ENCODE assay signal across 26 mouse cellular contexts in genomic region chr2:75430161-75430940, GRCm38 (mm10).
"Had no signal": no experiment of that assay in that cellular context is flagged by ENCODE, and none has a peak within 500 bp of the region (broad histone marks: within the 10 kb centered on the region; RNA-seq: fewer than 3 reads in every experiment).

No protein-coding gene starts in this region.

- H3K4me2 ChIP-seq: heart, embryonic 12.5 days; hindbrain, embryonic 12.5 days; hindbrain, embryonic 14.5 days; intestine, embryonic 15.5 days; limb, embryonic 12.5 days; liver, embryonic 11.5 days; liver, embryonic 13.5 days had no signal

- H3K27me3 ChIP-seq: heart, embryonic 12.5 days; hindbrain, embryonic 12.5 days; intestine, embryonic 15.5 days; liver, embryonic 13.5 days had no signal

- DNase-seq: gastrocnemius, adult 2 months; gastrocnemius, postnatal 10 days; gastrocnemius, postnatal 25 days; heart, adult 2 months; heart, postnatal 10 days; heart, postnatal 4 days; kidney, adult 18-20 months; kidney, adult 8-10 months; kidney, postnatal 10 days; kidney, postnatal 36 days; layer of hippocampus, adult 9-11 months; layer of hippocampus, postnatal 36 days; left cerebral cortex, postnatal 4 days; liver; liver, embryonic 13.5 days had no signal

- H3K9me3 ChIP-seq: heart, embryonic 10.5 days; heart, embryonic 12.5 days; hindbrain, embryonic 10.5 days; hindbrain, embryonic 12.5 days; intestine, embryonic 15.5 days; limb, embryonic 12.5 days; liver, embryonic 13.5 days had no signal

- ATAC-seq: hindbrain, embryonic 16.5 days; inflammation-experienced regulatory T-cells, adult 6 months; intestine, embryonic 15.5 days; intestine, postnatal 0 days had no signal

- H3K9ac ChIP-seq: heart, embryonic 12.5 days; hindbrain, embryonic 12.5 days; hindbrain, embryonic 14.5 days; intestine, embryonic 15.5 days; limb, embryonic 12.5 days; liver, embryonic 13.5 days had no signal

- H3K4me1 ChIP-seq: heart, embryonic 10.5 days; heart, embryonic 12.5 days; intestine, embryonic 15.5 days; liver, embryonic 13.5 days had no signal

- H3K36me3 ChIP-seq: heart, embryonic 10.5 days; heart, embryonic 12.5 days; hindbrain, embryonic 10.5 days; hindbrain, embryonic 12.5 days; intestine, embryonic 15.5 days; limb, embryonic 12.5 days; liver, embryonic 13.5 days had no signal

- H3K27ac ChIP-seq: gastrocnemius, adult 2 months; heart, adult 2 months; heart, embryonic 10.5 days; hindbrain, embryonic 10.5 days; hindbrain, embryonic 12.5 days; hindbrain, embryonic 14.5 days; intestine, embryonic 15.5 days; limb, embryonic 12.5 days; liver, embryonic 13.5 days had no signal

- H3K4me3 ChIP-seq: gastrocnemius, adult 2 months; heart, adult 2 months; heart, embryonic 10.5 days; heart, embryonic 12.5 days; hindbrain, embryonic 10.5 days; hindbrain, embryonic 12.5 days; intestine, embryonic 15.5 days; limb, embryonic 12.5 days; liver, embryonic 13.5 days had no signal
